Mouse (Mus musculus) stomach, postnatal 0 days (tissue): Measurements from ENCODE around the gene Zfp322a. TPM values are rescaled to one million over a fixed set of nuclear protein-coding genes. Genes with fewer than 3 reads are reported as not detected.

Experiments used
- ATAC-seq: fragments of 200-750 bp; cut with Nextera tagmentation; 2 replicates; pipeline ENCODE4 v1.8.0; 2017; ENCODE audit not compliant: low FRiP score, low TSS enrichment
- DNase-seq: peaks from one replicate; pipeline ENCODE4 v3.0.0-alpha.2; 2016; ENCODE audit warnings: low spot score
- H3K27ac ChIP-seq: fragments of 300-500 bp; sonication (generic); replicated peaks from 2 replicates; pipeline ENCODE4 v1.5.1; 2014; ENCODE audit warnings: mild to moderate bottlenecking, control low read depth
- H3K27me3 ChIP-seq: fragments of 300-500 bp; sonication (generic); 2 replicates; pipeline ENCODE4 v1.6.1; 2014; ENCODE audit warnings: low read length; ENCODE audit not compliant: control insufficient read depth, insufficient read depth
- H3K36me3 ChIP-seq: fragments of 300-500 bp; sonication (generic); 2 replicates; pipeline ENCODE4 v1.6.1; 2014; ENCODE audit warnings: low read length, mixed read lengths; ENCODE audit not compliant: control insufficient read depth, insufficient read depth
- H3K4me1 ChIP-seq: fragments of 300-500 bp; sonication (generic); replicated peaks from 2 replicates; pipeline ENCODE4 v1.6.1; 2014; ENCODE audit warnings: antibody characterized with exemption; ENCODE audit not compliant: control insufficient read depth, insufficient read depth
- H3K4me2 ChIP-seq: fragments of 300-500 bp; sonication (generic); replicated peaks from 2 replicates; pipeline ENCODE4 v1.6.1; 2014; ENCODE audit warnings: low read depth, mild to moderate bottlenecking, control low read depth, moderate library complexity
- H3K4me3 ChIP-seq: fragments of 300-500 bp; sonication (generic); 2 replicates; pipeline ENCODE4 v1.5.1; 2014; ENCODE audit warnings: low read depth, low read length, control low read depth
- H3K9ac ChIP-seq: fragments of 300-500 bp; sonication (generic); 2 replicates; pipeline ENCODE4 v1.6.1; 2014; ENCODE audit warnings: mild to moderate bottlenecking, low read length, control low read depth, mixed read lengths
- H3K9me3 ChIP-seq: fragments of 300-500 bp; sonication (generic); 2 replicates; pipeline ENCODE4 v1.6.1; 2016; ENCODE audit warnings: low read length; ENCODE audit not compliant: control insufficient read depth
- CTCF ChIP-seq: IDR thresholded peaks from 2 replicates; pipeline ENCODE4 v1.5.1; 2016; ENCODE audit warnings: antibody characterized with exemption, low read depth, mild to moderate bottlenecking, moderate library complexity
- EP300 ChIP-seq: optimal IDR thresholded peaks from 2 replicates; pipeline ENCODE3; 2016; ENCODE audit warnings: antibody characterized with exemption
- WGBS: fragments of 180-500 bp; shearing (Covaris S2); extraction: QIAGEN DNeasy Blood & Tissue Kit; methylation state at CpG from one replicate; pipeline ENCODE4 v1.1.7; 2014; 5-methylcytosine and 5-hydroxymethylcytosine counted together
- polyA plus RNA-seq: library from polyadenylated mRNA; unstranded; fragments of >200 nt; fragmentation: Nextera tagmentation; extraction: Ambion mirVana; gene quantifications from 2 replicates; pipeline ENCODE4 v1.2.1, GENCODE M21; 2015

Zfp322a gene
- polyA plus RNA-seq, 1 experiment from 2014 or later = 18.9 TPM

DNA sequence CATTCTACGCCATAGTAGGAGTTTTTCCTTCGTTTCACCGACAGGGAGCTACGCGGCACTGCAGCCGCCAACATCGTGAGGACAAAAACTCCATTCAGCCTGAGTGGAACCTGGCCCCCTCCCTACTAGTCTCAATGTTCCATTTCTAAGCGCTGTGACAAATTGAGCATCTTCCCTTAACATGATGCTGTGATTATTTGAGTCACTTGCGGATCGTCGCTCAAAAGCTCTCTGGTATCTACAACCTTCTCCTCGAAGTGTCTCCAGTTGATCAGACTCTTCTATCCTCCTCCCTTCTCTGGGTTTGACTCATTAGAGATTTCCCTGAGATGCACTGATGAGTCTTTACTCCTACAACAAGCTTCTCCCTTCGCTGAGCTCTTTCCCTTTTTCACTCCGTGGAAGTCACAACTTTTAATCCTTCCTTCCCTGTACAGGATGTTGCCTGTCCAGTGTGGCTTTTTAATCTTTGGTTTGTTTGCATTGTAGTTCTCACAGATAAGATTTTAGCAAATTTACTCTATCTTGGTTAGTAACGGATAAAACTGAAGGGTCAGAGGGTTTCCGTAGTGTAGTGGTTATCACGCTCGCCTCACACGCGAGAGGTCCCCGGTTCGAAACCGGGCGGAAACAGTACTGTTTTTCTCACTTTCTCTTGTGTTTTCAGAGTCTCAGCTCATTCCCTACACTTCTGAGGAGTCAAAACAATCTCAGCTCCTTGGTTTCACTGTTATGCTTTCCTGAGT is 61.8 kb downstream of the Zfp322a start:
- Histone ChIP-seq H3K4me2 (0 out of 2 replicates have a peak overlapping the region, but pooled peaks have one; percentile 17), H3K36me3 (no peaks in the 10 kb centered on the region), H3K27me3 (peaks cover 3% of the 10 kb centered on the region; the same call in 1 of the 2 replicates), H3K4me3 (no peak overlapping the region), H3K9me3 (no peaks in the 10 kb centered on the region), H3K4me1 (no peaks in the 10 kb centered on the region), H3K27ac (no peak overlapping the region), H3K9ac (no peak overlapping the region)
- DNase-seq = no peak
- no peak for ATAC-seq
- WGBS = 8% methylated on average over 24 of the region's 24 CpGs
- TF ChIP-seq CTCF (no peak), EP300 (no peak)

DNA sequence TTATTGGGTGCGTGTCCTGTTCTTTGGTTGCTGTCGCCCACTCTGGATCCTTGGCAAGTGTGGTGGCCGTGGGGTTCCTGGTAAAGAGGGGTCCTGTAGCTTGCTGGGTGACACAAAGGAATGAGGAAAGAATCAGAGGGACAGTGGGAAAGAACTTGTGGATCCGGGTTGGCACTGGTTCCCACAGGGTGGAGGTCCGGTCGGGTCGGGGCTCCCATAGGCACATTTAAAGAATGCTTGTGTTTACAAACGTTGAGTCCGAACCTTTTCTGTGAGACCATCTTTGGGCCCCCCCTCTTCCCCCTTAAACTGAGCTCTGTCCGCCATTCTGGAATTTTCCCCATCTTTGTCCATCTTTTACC is 62.3 kb downstream of the Zfp322a start:
- Histone ChIP-seq H3K27me3 (peaks cover 3% of the 10 kb centered on the region; the same call in 1 of the 2 replicates), H3K4me3 (no peak overlapping the region), H3K27ac (no peak overlapping the region), H3K9ac (no peak overlapping the region), H3K4me2 (no peak overlapping the region), H3K36me3 (no peaks in the 10 kb centered on the region), H3K9me3 (no peaks in the 10 kb centered on the region), H3K4me1 (no peaks in the 10 kb centered on the region)
- TF ChIP-seq CTCF (no peak), EP300 (no peak)
- ATAC-seq = no peak
- WGBS = 23% methylated on average over 10 of the region's 10 CpGs
- DNase-seq = no peak

Other genes with a start within 250 kb of the Zfp322a start
- 0.01 TPM in 1 of 2 replicates, not detected in the other for gene Vmn1r218, start 236.1 kb downstream of the Zfp322a start, polyA plus RNA-seq
- not detected in 2 replicates for gene Vmn1r219, start 209.9 kb downstream of the Zfp322a start, polyA plus RNA-seq
- gene Vmn1r220, start 181.2 kb downstream of the Zfp322a start, polyA plus RNA-seq = not detected in 2 replicates
- not detected in 2 replicates for gene Vmn1r221, start 155.1 kb downstream of the Zfp322a start, polyA plus RNA-seq
- gene Vmn1r222, start 133.3 kb downstream of the Zfp322a start, polyA plus RNA-seq = not detected in 2 replicates
- gene Vmn1r223, start 122.1 kb downstream of the Zfp322a start, polyA plus RNA-seq = not detected in 2 replicates
- 7.1 and 7.4 TPM in 2 replicates for gene Abt1, start 54.7 kb upstream of the Zfp322a start, polyA plus RNA-seq
- 0.05 TPM in 1 of 2 replicates, not detected in the other for gene Btn1a1, start 96.7 kb upstream of the Zfp322a start, polyA plus RNA-seq
- 0.04 and 0.07 TPM in 2 replicates for gene Btn2a2, start 119.6 kb upstream of the Zfp322a start, polyA plus RNA-seq
- gene Hist1h4h, start 161.8 kb upstream of the Zfp322a start, polyA plus RNA-seq = 13.7 and 18.3 TPM in 2 replicates
- 4.5 and 8.9 TPM in 2 replicates for gene Hist1h2af, start 164.7 kb upstream of the Zfp322a start, polyA plus RNA-seq
- gene Hist1h3g, start 166.2 kb upstream of the Zfp322a start, polyA plus RNA-seq = 2.3 and 3.4 TPM in 2 replicates
- 0.30 and 0.62 TPM in 2 replicates for gene Hist1h2bh, start 174.2 kb upstream of the Zfp322a start, polyA plus RNA-seq
- 0.51 and 0.78 TPM in 2 replicates for gene Hist1h3f, start 174.8 kb upstream of the Zfp322a start, polyA plus RNA-seq
- 0.38 TPM in 1 of 2 replicates, not detected in the other for gene Hist1h4f, start 182.4 kb upstream of the Zfp322a start, polyA plus RNA-seq
- gene Hist1h1d, start 184.1 kb upstream of the Zfp322a start, polyA plus RNA-seq = 0.22 and 0.34 TPM in 2 replicates
- 1.6 and 3.3 TPM in 2 replicates for gene Hist1h3e, start 193.2 kb upstream of the Zfp322a start, polyA plus RNA-seq
- 15.3 and 29.5 TPM in 2 replicates for gene Hist1h2ae, start 202.0 kb upstream of the Zfp322a start, polyA plus RNA-seq
- 4.9 and 10.5 TPM in 2 replicates for gene Hist1h2bg, start 202.2 kb upstream of the Zfp322a start, polyA plus RNA-seq
- 1.1 and 3.2 TPM in 2 replicates for gene Hist1h2bf, start 205.0 kb upstream of the Zfp322a start, polyA plus RNA-seq
- gene Hist1h2ad, start 205.2 kb upstream of the Zfp322a start, polyA plus RNA-seq = 0.67 and 0.79 TPM in 2 replicates
- gene Hist1h3d, start 206.6 kb upstream of the Zfp322a start, polyA plus RNA-seq = 1.7 and 4.2 TPM in 2 replicates
- gene Hist1h4d, start 212.4 kb upstream of the Zfp322a start, polyA plus RNA-seq = 32.0 and 48.7 TPM in 2 replicates